14 mouse cellular contexts compared by ENCODE assay signal in genomic region chr19:46028747-46029320, GRCm38 (mm10). TPM values are rescaled to one million over a fixed set of nuclear protein-coding genes. Genes with fewer than 3 reads are reported as not detected.
A peak's percentile ranks its signal among the peaks of the same experiment; 100 is the strongest.
DNase-seq lines count a peak whose midpoint lies in the region; ATAC-seq and TF ChIP-seq lines count a peak whose summit lies in the region.
"Had no signal": no experiment of that assay in that cellular context is flagged by ENCODE, and none has a peak within 500 bp of the region (broad histone marks: within the 10 kb centered on the region; RNA-seq: fewer than 3 reads in every experiment).

No protein-coding gene starts in this region.

- no peak overlapping the region for H3K27ac ChIP-seq in gastrocnemius, adult 2 months
- peak overlapping the region; percentile 43; the same call in 1 of the 2 replicates for H3K27ac ChIP-seq in liver, embryonic 16.5 days (ENCODE audit: low read length)
- H3K27ac ChIP-seq in liver, embryonic 12.5 days: no peak overlapping the region
- H3K27ac ChIP-seq in ES-E14 (ENCODE audit: insufficient read depth, low read depth, low read length, poor library complexity, severe bottlenecking): no peak overlapping the region
- H3K27ac ChIP-seq: heart, embryonic 15.5 days; midbrain, embryonic 12.5 days had no signal

- intact Hi-C loops in gastrocnemius, adult 2 months (cut with DNase I): no loop called here

- H3K27me3 ChIP-seq in liver, embryonic 16.5 days (ENCODE audit: control insufficient read depth, insufficient read depth, low read depth, low read length): no peaks in the 10 kb centered on the region
- H3K27me3 ChIP-seq in liver, embryonic 12.5 days (replicated peaks): no peaks in the 10 kb centered on the region
- H3K27me3 ChIP-seq: heart, embryonic 15.5 days; liver, embryonic 15.5 days; midbrain, embryonic 12.5 days had no signal

- peaks cover 3% of the 10 kb centered on the region for H3K4me1 ChIP-seq in liver, embryonic 16.5 days (ENCODE audit: control insufficient read depth, low read depth, low read length)
- peaks cover 37% of the 10 kb centered on the region for H3K4me1 ChIP-seq in liver, embryonic 12.5 days
- H3K4me1 ChIP-seq in ES-E14 (ENCODE audit: control insufficient read depth in 2 of 2, insufficient read depth in 2 of 2, low read length in 2 of 2, poor library complexity in 1 of 2): peaks cover 3 to 21% of the 10 kb centered on the region in 2 experiments; a peak in 2 of 4 replicates
- H3K4me1 ChIP-seq: midbrain, embryonic 12.5 days had no signal

- TF ChIP-seq CTCF in gastrocnemius, adult 2 months (IDR thresholded peaks at IDR 0.05): peak; percentile 35; the same call in 1 of the 2 replicates

- DNase-seq in gastrocnemius, adult 2 months: no peak
- no peak for DNase-seq in gastrocnemius, postnatal 10 days
- DNase-seq in ES-E14 (ENCODE audit: low read depth, low spot score): peak; percentile 69
- DNase-seq in naive thymus-derived CD4-positive, alpha-beta T cell, adult 2 months (ENCODE audit: low read depth): peak; percentile 67
- DNase-seq in adrenal gland, postnatal 14 days: no peak
- DNase-seq in urinary bladder, postnatal 25 days (ENCODE audit: low spot score): no peak
- DNase-seq: adrenal gland, postnatal 36 days; cerebellum, adult 9-11 months; layer of hippocampus, adult 9-11 months had no signal

- in situ Hi-C loops in ES-E14 (cut with MboI; ENCODE audit: low sequenced_read_pairs in 2 of 2, unreplicated experiment in 2 of 2): no loop called here

- ATAC-seq in liver, embryonic 16.5 days (ENCODE audit: low read depth): no peak
- ATAC-seq in liver, embryonic 12.5 days: no peak

- WGBS in liver, embryonic 16.5 days (ENCODE audit: insufficient replicate concordance): 68% methylated on average over 11 of the region's 11 CpGs
- 60% methylated on average over 11 of the region's 11 CpGs for WGBS in liver, embryonic 12.5 days (ENCODE audit: insufficient replicate concordance)

- no peak overlapping the region for H3K9ac ChIP-seq in liver, embryonic 16.5 days (ENCODE audit: low read depth, low read length)
- H3K9ac ChIP-seq in liver, embryonic 12.5 days: no peak overlapping the region
- H3K9ac ChIP-seq in ES-E14 (ENCODE audit: insufficient read depth, low read depth, low read length, poor library complexity, severe bottlenecking): no peak overlapping the region
- H3K9ac ChIP-seq: heart, embryonic 15.5 days; liver, embryonic 15.5 days; midbrain, embryonic 12.5 days had no signal

- no peak overlapping the region for H3K4me2 ChIP-seq in liver, embryonic 16.5 days (ENCODE audit: low read depth, low read length)
- H3K4me2 ChIP-seq in liver, embryonic 12.5 days: no peak overlapping the region
- H3K4me2 ChIP-seq: heart, embryonic 15.5 days; liver, embryonic 15.5 days; midbrain, embryonic 12.5 days had no signal

- peaks cover 16% of the 10 kb centered on the region for H3K36me3 ChIP-seq in liver, embryonic 16.5 days (ENCODE audit: control insufficient read depth, insufficient read depth)
- peaks cover 39% of the 10 kb centered on the region for H3K36me3 ChIP-seq in liver, embryonic 12.5 days
- H3K36me3 ChIP-seq in ES-E14 (ENCODE audit: control insufficient read depth, insufficient read depth, low read length, poor library complexity, severe bottlenecking): peaks cover 35% of the 10 kb centered on the region

- H3K9me3 ChIP-seq in liver, embryonic 16.5 days (replicated peaks; ENCODE audit: control insufficient read depth, low read length): no peaks in the 10 kb centered on the region
- H3K9me3 ChIP-seq in liver, embryonic 12.5 days (replicated peaks): peaks cover 6% of the 10 kb centered on the region; the same call in 1 of the 2 replicates
- no peaks in the 10 kb centered on the region for H3K9me3 ChIP-seq in ES-E14 (ENCODE audit: control insufficient read depth, insufficient read depth, low read depth, low read length)
- H3K9me3 ChIP-seq: liver, embryonic 15.5 days; midbrain, embryonic 12.5 days had no signal

- H3K4me3 ChIP-seq in gastrocnemius, adult 2 months: no peak overlapping the region
- H3K4me3 ChIP-seq in liver, embryonic 16.5 days (ENCODE audit: low read depth, low read length): no peak overlapping the region
- H3K4me3 ChIP-seq in liver, embryonic 12.5 days: no peak overlapping the region
- H3K4me3 ChIP-seq in ES-E14 (ENCODE audit: insufficient read depth in 1 of 2, low read depth in 1 of 2, low read length in 2 of 2, poor library complexity in 1 of 2, severe bottlenecking in 1 of 2): no peak overlapping the region
- H3K4me3 ChIP-seq: heart, embryonic 15.5 days; liver, embryonic 15.5 days; midbrain, embryonic 12.5 days had no signal

TF ChIP-seq in ES-E14, 5 proteins besides CTCF, POLR2A, EP300 and RAD21:
- TF ChIP-seq MAFK (IDR thresholded peaks at IDR 0.05; ENCODE audit: insufficient read depth, low read depth, low read length) (no peak), HCFC1 (IDR thresholded peaks at IDR 0.05; ENCODE audit: borderline replicate concordance, insufficient read depth, low read length) (no peak), CHD2 (IDR thresholded peaks at IDR 0.05; ENCODE audit: low read depth, low read length) (no peak), ZC3H11A (IDR thresholded peaks at IDR 0.05; ENCODE audit: borderline replicate concordance, low read depth, low read length) (no peak), ZNF384 (IDR thresholded peaks at IDR 0.05; ENCODE audit: low read depth, low read length) (no peak)

RNA-seq across cellular contexts. Expression of gene Pprc1, which starts 15.9 kb away (rescaled TPM):
- 10 to 100 TPM; 15.0 to 24.0 TPM for total RNA-seq in gastrocnemius, adult 2 months (2021)
- 10 to 100 TPM; 12.8 to 23.6 TPM for total RNA-seq in gastrocnemius, postnatal 10 days (2021)
- 12.8 and 13.7 TPM in 2 replicates for polyA plus RNA-seq in liver, embryonic 16.5 days (2015; fragmentation: Nextera tagmentation; extraction: Ambion mirVana)
- 34.8 and 36.0 TPM in 2 replicates for polyA plus RNA-seq in liver, embryonic 12.5 days (2016; fragmentation: Nextera tagmentation; extraction: Ambion mirVana)
- total RNA-seq in ES-E14 (2012; rRNA removed): 68.4 and 75.1 TPM in 2 replicates
- total RNA-seq in adrenal gland, postnatal 14 days (2021): 32.9 and 33.8 TPM in 2 replicates

RNA-seq across cellular contexts. Expression of gene Ldb1, which starts 16.2 kb away (rescaled TPM):
- 10 to 100 TPM; 17.8 to 19.5 TPM for total RNA-seq in gastrocnemius, adult 2 months (2021)
- 10 to 100 TPM; 36.2 to 50.3 TPM for total RNA-seq in gastrocnemius, postnatal 10 days (2021)
- polyA plus RNA-seq in liver, embryonic 16.5 days (2015; fragmentation: Nextera tagmentation; extraction: Ambion mirVana): 20.2 and 23.1 TPM in 2 replicates
- 53.2 and 53.4 TPM in 2 replicates for polyA plus RNA-seq in liver, embryonic 12.5 days (2016; fragmentation: Nextera tagmentation; extraction: Ambion mirVana)
- 123 and 207 TPM in 2 replicates for total RNA-seq in ES-E14 (2012; rRNA removed)
- 63.1 and 82.7 TPM in 2 replicates for total RNA-seq in adrenal gland, postnatal 14 days (2021)

RNA-seq across cellular contexts. Expression of gene Hps6, which starts 25.5 kb away (rescaled TPM):
- total RNA-seq in gastrocnemius, adult 2 months (2021): 1 to 10 TPM; 3.4 to 3.9 TPM
- total RNA-seq in gastrocnemius, postnatal 10 days (2021): 1 to 10 TPM; 3.0 to 5.1 TPM
- polyA plus RNA-seq in liver, embryonic 16.5 days (2015; fragmentation: Nextera tagmentation; extraction: Ambion mirVana): 2.4 and 2.8 TPM in 2 replicates
- 3.5 and 3.9 TPM in 2 replicates for polyA plus RNA-seq in liver, embryonic 12.5 days (2016; fragmentation: Nextera tagmentation; extraction: Ambion mirVana)
- 4.9 and 6.9 TPM in 2 replicates for total RNA-seq in ES-E14 (2012; rRNA removed)
- 10.7 and 11.3 TPM in 2 replicates for total RNA-seq in adrenal gland, postnatal 14 days (2021)

RNA-seq across cellular contexts. Expression of gene Armh3, which starts 30.5 kb away (rescaled TPM):
- total RNA-seq in gastrocnemius, adult 2 months (2021): 10 to 100 TPM; 13.6 to 14.7 TPM
- total RNA-seq in gastrocnemius, postnatal 10 days (2021): 10 to 100 TPM; 12.5 to 15.0 TPM
- polyA plus RNA-seq in liver, embryonic 16.5 days (2015; fragmentation: Nextera tagmentation; extraction: Ambion mirVana): 4.0 and 4.7 TPM in 2 replicates
- polyA plus RNA-seq in liver, embryonic 12.5 days (2016; fragmentation: Nextera tagmentation; extraction: Ambion mirVana): 6.5 TPM in 2 replicates
- total RNA-seq in ES-E14 (2012; rRNA removed): 8.0 and 10.1 TPM in 2 replicates
- 15.3 and 17.0 TPM in 2 replicates for total RNA-seq in adrenal gland, postnatal 14 days (2021)

RNA-seq across cellular contexts. Expression of gene Nolc1, which starts 46.8 kb away (rescaled TPM):
- 10 to 100 TPM; 22.4 to 22.5 TPM for total RNA-seq in gastrocnemius, adult 2 months (2021)
- total RNA-seq in gastrocnemius, postnatal 10 days (2021): 10 to 100 TPM; 22.9 to 26.4 TPM
- 38.5 and 41.9 TPM in 2 replicates for polyA plus RNA-seq in liver, embryonic 16.5 days (2015; fragmentation: Nextera tagmentation; extraction: Ambion mirVana)
- polyA plus RNA-seq in liver, embryonic 12.5 days (2016; fragmentation: Nextera tagmentation; extraction: Ambion mirVana): 136 and 147 TPM in 2 replicates
- total RNA-seq in ES-E14 (2012; rRNA removed): 134 and 140 TPM in 2 replicates
- 59.2 and 62.9 TPM in 2 replicates for total RNA-seq in adrenal gland, postnatal 14 days (2021)

Comparison
In these comparisons a context has a peak if more than half of its experiments do, and no peak if none do; other contexts are left out.
1. DNase-seq: peak in ES-E14 (single experiment) and naive thymus-derived CD4-positive, alpha-beta T cell, adult 2 months (single experiment); none in gastrocnemius, adult 2 months (single experiment), gastrocnemius, postnatal 10 days (single experiment), adrenal gland, postnatal 14 days (single experiment) and urinary bladder, postnatal 25 days (single experiment).